Mouse (Mus musculus) cerebral cortex, adult 2 months (tissue): ENCODE measurements around the gene Ptprh.

ENCODE experiments used
- WGBS: fragments of 180-500 bp; shearing (Covaris S2); methylation state at CpG from one replicate; pipeline ENCODE4 v1.1.7; 2018; 5-methylcytosine and 5-hydroxymethylcytosine counted together

Gene Ptprh

DNA sequence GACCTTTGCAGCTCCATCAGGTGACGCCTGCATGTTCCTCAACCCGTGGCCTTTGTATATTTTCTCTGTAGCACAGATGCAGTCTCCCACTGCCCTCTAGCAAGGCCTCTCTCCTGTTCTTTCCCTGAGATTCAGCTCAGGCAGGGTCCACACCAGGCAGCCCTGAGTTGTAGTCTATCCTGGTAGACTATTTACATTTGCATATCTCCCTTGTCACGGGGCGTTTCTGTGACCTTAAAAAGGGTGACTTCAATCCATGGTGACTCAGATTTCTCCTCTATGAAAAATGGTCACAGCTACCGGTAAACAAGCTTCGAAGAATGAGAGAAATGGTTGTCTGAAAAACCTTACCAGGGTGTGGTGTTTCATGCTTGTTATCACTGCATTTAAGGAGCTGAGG, at the start of gene Ptprh:
Gene Ptprh (minus strand): TSS at position 169 of the 400 bp plus-strand sequence.
- 76% methylated on average over 6 of the region's 6 CpGs for WGBS

DNA sequence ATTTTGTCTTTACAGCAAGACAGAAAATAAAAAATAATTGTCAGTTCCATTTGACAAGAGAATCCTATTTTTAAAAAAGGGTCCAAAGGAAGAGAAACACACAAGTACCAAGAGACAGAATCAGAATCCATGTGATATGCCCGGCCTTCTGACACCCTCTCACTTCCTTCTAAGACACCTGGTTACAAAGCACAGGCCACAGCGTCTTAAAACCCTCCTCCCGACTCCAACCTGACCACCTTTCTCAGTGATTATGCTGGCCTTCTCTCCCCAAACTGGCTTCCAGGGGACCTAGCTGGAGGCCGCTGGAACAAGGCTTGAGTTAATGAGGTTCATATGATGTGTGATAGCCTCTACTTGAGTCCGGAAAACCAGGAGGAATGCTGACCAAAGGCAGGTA, 49.5 kb upstream of the Ptprh start:
- 75% methylated on average over 5 of the region's 5 CpGs for WGBS

DNA sequence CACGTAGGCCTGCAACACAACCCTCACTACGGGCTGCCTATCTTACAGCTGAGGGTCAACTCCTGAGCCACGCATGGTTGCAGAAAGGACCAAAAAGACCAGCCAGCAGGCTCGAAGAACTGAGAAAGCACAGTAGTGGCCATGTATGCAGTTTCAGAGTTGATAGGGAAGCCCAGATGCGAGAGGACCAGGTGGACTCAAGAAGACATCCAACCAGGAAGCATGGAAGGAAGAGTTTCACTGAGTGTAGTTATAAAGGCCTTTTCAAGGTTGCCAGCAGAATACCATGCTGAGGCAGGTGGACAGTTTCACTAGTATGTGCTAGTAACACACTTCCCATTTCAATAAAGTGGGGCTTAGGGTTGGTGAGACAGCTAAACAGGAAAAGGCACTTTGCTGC, 48.9 kb upstream of the Ptprh start:
- 89% methylated on average over 5 of the region's 5 CpGs for WGBS

DNA sequence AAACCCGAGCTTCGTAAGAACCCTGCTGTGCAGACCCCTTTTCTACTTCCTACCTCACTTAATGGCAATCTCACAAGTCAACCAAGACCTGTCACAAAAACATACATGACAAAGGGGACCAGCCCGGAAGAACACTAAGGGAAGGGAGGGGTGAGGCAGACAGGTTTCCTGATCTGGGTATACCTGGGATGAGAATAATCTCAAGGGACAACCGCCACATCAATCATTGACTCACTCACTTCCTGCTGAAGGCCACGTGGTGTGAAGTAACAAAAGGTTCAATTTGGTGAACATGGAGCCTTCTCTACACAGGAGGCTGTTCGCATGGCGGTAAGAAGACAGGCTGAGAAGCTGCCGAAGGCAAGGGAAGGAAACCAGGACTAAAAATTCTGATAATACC, 47.7 kb upstream of the Ptprh start:
- 61% methylated on average over 8 of the region's 8 CpGs for WGBS

DNA sequence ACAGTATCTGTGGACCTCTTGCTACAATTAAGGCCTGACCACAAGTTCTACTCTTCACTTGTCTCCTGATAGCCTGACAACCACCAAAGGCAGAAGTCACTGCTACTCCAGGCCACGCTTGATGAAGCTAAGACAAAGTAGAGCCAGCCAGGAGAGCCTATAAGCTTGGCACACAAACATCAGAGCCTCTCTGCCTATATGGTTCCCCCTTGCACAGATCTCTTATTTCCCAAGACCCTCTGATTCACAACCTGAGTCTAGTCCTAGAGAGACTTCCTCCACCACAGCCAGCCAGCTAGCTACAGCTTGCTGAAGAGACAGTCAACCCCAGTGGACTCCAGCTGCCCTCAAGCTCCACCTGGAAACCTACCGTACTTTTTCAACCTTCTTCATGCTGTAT, 44.2 kb upstream of the Ptprh start:
- WGBS: 85% methylated on average over 2 of the region's 2 CpGs

DNA sequence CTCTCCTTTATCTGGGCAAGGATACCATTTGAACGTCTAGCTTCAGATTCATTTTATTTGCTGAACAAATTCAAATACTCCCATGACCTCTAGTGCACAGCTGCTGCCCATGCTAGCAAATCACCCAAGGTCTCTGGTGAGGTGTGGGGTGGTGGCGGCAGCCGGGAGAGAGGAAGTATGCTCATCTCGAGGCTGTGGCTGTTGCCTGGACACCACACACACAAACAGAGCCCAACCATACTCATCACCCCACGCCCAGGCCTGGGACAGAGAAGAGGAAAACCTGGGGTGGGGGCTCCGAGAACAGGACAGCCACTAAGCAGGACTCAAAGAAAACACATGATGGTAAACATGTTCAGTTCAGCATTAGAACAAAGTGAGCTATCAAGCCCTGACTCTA, 43.5 kb upstream of the Ptprh start:
- 64% methylated on average over 6 of the region's 6 CpGs for WGBS

DNA sequence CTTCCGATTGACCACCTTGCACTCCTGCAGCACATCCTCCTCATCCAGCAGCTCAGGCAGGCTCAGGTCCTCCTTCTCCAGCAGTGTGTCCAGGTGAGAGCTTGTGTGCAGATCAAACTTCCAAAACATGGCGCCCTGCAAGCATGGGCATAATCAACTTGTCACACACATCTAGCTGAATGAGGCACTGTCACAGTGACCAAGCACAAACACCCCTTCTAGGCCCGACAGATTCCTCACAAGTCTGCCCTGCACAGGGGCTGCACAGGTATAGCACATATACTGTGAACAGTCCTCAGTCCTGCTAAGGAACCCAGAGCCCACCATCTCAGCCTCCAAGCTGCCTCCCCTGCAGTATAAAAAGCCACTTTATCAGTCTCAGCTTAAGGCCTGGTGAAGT, 43.0 kb upstream of the Ptprh start:
- WGBS: 90% methylated on average over 3 of the region's 3 CpGs

DNA sequence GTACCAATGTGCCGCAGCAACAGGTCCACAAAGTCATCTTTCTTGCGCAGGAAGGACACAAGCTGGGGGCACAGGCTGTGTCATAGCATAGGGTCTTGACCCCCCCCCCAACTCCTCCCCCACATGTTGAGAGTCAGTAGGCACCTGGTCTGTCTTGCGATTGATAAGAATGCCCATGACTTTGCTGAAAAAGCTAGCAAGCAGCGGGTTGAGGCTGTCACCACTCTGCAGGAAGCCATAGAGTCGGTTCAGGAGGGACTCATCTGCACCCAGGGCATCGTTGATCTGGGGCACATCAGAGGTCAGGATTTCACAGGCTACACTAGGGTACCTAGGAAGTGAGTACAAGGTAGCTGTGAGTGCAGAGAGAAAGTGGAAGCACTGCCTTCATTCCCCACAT, 39.4 kb upstream of the Ptprh start:
- 95% methylated on average over 6 of the region's 6 CpGs for WGBS

DNA sequence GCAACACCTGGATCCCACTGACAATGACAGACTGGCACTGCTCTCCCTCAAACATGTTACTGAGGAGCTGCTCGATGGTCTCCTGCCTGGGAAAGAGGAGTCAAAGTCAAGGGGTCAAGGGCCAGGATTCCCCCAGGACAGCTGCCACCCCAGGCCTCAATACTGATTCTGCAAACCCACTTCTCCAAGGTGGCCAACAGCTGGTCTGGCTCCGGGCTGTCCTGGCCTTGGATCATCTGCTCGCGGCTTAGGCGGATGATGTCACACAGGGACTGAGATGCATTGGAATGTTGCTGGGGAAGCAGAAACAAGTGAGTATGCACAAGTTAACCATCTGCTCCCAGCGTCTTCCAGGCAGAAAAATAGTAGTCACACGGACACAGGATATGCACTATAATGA, 38.1 kb upstream of the Ptprh start:
- WGBS: 57% methylated on average over 7 of the region's 7 CpGs

DNA sequence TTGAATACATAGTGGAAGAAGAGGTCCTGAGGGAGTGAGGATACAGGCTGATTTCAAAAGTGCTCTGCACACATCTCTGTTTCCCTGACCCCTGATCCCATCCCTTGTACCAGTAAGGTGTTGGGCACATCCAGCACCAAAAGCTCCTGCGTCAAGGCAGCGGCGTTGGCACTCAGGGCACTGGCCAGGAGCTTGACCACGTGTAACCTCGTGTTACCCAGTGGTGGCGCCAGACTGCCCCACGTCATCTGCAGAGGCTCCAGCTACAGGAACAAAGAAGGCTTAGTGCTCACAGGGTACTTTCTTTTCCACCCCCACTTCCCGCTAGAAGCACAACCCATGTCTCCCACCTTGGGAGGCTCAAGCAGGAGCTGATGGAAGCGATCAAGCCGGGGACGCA, 37.3 kb upstream of the Ptprh start:
- WGBS: 51% methylated on average over 11 of the region's 11 CpGs

DNA sequence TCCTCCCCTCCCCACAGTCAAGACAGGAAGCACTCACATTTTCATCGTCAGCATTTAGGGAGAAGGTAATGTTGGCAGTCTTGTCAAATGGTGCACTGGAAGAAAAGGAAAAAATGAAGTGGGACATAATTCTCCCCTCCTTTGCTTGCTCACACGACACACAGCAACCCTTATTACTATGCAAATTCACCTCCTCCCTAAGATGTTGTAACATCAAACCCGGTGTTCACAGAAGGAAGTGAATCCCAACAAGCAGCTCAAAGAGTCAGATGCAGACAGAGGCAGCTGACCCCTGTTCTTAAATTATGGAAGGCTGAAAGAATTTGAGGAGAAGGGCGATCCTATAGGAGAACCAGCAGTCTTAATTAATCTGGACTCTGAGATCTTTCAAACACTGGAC, 32.3 kb upstream of the Ptprh start:
- 83% methylated on average over 4 of the region's 4 CpGs for WGBS

DNA sequence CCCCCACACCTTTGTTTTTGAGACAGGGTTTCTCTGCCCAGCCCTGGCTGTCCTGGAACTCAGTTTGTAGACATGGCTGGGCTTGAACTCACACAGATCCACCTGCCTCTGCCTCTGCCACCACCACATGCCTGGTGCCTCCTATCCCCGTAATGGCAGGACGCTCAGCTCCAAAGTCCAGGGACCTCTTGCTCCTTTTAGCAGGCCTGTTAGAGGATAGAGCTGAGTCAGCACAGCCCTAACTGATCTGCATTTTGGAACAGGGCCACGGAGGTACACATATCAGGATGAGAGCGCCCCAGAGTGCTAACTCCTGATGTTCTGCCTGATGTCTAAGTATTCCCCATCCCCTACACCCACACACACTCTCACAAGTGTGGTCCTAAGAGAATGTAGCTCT, 27.2 kb upstream of the Ptprh start, which contains the start of gene Tmem86b:
Gene Tmem86b (minus strand): TSS at position 392 of the 400 bp plus-strand sequence.
- WGBS: 87% methylated on average over 4 of the region's 4 CpGs

DNA sequence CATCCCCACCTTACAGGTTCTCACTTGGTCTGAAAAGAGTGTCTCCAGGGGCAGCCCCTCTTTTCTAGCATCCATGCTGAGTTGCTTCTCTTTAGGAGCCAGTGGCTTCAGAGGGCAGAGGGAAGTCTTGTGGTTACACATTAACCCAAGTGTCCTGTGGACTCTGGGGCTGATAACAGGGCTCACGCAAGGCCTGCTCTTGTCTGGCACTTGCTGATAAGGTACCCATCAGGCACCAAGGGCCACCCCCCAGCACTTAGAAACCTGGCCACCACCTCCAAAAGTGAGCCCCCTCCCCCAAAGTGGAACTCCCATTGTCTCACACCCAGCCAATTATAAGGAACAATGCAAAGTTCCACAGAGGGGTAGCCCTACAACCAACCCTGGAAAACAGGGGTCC, 26.4 kb upstream of the Ptprh start:
- WGBS: 96% methylated on average over 1 of the region's 1 CpGs

DNA sequence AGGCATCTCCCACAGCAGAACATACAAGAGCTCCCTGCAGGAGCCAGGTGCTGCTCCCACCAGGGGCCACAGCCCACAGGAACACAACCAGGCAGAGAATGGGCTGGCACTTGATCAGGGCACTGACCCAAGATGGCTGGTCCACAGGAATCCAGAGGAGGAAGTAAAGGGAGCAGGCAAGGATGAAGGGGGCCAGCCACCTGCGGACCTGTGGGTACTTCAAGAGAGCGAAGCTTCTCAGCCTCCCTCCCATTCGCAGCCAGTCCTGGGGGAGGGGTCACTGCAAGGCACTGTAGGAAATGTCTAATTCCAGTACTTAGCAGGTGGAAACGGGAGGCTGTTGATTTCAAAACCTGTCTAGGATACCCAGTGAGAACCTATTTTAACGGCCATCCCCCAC, 25.7 kb upstream of the Ptprh start:
- WGBS: 78% methylated on average over 5 of the region's 5 CpGs

DNA sequence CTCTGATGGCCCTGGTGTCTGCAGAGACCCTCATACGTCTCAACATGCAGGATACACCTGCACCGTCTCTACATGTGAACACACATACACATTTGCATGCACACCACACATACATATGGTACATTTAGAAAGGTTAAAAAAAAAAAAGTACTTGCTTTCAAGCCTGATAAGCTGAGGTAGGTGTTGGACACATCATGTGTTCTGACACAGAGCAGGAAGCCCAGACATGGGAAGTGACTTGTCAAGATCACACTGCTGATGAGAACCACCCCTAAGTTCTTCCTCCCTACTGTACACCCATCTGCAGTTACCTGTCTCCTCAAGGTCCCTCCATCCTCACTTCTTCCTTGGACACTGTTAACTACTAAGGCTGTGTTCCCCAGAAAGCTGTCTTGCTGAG, 22.1 kb upstream of the Ptprh start:
- 78% methylated on average over 2 of the region's 2 CpGs for WGBS

DNA sequence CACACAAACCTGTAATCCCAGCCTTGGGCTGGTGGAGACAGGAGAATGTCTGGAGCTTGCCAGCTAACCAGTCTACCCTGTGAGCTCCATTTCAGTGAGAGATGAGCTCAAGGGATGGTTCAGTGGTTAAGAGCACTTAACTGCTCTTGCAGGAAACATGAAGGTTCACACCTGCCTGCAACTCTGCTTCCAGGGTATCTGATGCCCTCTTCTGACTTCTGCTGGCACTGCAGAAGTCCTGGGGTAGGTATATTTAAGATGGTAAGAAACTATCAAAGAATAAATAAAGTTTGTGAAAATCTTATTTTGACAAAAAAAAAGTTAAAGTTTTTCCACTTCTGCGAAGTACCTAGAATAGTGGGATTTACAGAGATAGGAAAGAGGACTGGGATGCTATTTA, 20.5 kb upstream of the Ptprh start:
- WGBS: 58% methylated on average over 1 of the region's 1 CpGs

DNA sequence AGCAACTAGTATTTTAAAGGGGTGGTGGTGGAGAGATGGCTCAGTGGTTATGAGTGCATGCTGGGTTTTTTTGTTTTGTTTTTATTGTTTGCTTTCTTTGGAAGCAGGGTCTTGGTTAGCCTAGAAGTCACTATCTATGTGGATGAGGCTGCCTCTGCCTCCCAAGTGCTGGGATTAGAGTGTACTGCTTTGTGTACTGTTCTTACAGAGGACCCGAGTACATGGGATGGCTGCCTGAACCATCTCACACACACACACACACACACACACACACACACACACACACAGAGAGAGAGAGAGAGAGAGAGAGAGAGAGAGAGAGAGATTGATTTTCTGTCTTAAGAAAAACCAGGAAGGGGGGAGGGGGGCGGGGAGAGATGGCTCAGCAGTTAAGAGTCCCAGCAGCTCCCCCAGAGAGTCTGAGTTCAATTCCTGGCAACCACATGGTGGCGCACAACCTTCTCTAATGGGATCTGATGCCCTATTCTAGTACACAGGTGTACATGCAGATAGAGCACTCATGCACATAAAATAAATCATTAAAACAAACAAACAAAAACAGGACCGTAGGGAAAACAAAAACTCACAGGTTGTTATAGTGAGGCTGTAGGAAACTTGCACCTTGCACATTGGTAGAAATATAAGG, 19.8 kb upstream of the Ptprh start:
- WGBS: 13% methylated on average over 4 of the region's 4 CpGs

DNA sequence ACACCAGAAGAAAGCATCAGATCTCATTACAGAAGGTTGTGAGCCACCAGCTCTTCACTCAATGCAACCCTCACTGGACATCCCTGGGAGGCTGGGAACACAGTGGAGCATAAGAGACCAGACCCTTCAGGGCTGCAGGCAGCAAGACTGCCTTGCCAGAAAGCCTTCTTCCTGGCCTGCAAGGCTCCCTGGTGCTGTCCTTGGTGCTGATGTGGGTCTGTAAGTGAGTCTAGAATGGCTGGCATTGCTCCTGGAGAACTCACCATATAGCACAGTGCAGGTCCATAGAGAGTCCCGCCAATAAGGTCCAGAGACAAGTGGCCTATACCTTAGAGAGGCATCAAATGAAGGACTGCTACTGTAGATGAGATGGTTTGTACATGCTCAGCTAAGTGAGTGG, 16.1 kb upstream of the Ptprh start:
- 53% methylated on average over 1 of the region's 1 CpGs for WGBS

DNA sequence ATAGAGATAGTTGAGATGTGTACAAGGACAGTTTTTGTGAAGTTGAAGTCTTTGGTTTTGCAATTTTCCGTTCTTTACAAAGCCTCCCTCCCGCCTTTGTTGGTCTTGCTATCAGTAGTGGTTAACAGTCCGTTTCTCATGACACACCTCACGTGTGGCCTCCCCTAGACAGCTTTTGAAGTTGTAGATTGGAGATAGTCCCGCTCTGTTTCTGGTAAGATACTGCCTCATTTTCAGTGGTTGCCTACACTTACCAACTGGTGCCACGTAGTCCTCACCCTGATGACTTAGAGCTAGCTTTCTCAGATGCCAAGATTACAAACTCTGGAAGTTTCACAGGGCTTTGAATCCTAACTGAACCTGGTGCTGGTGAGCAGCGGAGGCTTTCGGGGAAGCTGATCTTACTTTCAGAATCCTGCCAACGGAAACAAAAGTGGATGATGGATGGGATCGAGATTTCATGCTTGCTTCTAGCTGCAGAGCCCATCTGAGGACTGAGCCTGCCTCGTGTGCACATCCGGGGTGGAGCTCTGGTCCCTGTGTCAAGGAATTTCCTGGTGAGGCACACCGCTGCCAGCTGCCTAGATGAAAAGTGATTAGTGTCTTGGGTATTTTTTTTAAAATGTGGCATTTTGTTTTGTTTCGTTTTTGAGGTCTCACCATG, 10.0 kb upstream of the Ptprh start:
- WGBS: 85% methylated on average over 14 of the region's 14 CpGs

DNA sequence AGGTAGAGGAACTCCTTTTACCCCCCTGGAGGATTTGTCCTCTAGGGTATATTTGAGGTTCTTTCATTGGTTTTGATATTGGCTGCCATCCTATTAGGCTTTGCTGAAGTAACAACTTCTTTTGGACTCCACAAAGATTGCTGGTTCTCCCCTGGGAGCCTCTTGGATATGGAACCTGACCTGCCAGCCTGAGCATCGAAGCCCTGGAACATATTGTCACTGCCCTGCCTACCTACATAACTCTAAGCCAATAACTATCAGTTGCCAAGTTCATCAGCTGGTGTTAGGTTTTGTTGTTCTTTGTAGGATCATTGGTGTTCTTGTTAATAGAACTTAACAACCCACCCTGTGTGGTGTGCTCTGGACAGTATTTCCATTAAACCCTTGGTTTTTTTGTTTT, 9.1 kb upstream of the Ptprh start:
- 76% methylated on average over 1 of the region's 1 CpGs for WGBS

DNA sequence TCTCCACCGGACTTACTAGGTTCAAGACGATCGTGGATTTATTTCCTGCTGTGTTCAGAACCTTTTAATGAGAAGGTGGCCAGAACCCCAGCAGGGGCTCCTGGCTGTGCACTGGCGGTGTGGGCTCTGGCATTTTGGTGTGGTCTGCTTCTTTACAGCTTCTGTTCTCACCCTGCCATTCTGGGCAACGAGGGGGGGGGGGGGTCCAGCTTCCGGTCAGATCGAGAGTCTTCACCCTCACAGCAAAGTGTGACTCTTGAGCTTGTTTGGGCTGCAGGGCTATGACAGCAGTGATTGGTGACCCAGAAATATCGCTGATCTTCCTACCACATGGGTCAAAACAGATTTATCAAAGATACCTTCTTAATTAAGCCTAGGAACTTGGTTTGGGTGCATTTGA, 8.5 kb upstream of the Ptprh start:
- WGBS: 62% methylated on average over 8 of the region's 8 CpGs

DNA sequence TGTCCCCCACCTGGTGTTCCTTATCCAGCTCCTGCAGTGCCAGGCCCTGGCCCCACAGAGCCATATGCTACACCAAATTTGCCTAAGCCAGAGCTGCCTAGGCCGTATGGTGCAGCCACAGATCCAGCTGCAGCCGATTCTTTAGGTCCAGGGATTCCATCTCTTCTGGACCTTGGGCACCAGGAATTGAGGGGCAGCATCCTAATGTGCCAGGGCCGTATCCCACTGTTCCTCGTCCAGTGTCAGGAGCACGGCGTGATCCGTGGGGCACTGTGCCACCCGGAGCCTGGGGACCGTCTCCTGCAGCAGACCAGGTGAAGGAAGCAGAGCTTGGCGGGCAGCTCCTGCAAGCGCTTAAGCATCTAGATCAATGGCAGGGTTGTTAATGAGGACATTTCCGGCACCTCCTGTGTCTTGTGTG, 8.1 kb upstream of the Ptprh start:
- WGBS: 82% methylated on average over 12 of the region's 12 CpGs

DNA sequence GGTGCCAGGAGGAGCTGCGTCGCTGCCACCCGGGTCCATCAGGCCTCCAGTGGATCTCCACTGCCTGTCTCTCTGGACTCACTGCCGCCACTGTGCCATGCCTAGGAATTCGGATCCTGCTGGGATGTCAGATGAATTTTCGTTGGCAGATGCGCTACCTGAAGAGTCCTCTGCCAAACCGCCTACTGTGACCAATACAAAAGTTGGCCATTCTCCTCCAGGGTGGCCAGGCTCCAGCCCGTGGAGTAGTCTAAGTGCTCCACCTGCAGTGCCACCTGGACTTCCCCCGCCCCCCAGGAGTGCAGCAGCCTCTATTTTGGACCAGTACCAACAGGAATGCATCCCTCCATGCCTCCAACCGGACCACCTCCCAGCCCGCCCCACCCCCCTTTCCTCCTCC, 7.7 kb upstream of the Ptprh start:
- 86% methylated on average over 12 of the region's 12 CpGs for WGBS

DNA sequence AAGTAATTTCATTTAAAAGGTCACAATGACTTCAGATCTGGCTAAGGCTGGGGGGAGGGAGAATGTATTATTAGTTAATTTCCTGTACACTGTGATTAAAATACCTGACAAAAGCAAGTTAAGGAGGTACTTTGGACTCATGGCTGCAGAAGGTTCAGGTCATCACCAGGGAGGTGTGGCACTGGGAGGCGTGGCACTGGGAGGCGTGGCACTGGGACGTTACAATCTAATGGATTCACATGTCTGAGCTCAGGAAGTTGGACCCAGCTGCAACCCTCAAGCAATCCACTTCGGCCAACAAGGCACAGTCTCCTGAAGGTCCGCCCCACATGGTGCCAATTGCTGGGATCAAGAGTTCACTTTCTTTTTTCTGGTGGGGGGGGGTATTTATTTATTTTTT, 4.2 kb upstream of the Ptprh start:
- 73% methylated on average over 5 of the region's 5 CpGs for WGBS
